Mouse (Mus musculus) adrenal gland, postnatal 14 days (tissue): ENCODE measurements around the gene Olfr1113. TPM values are rescaled to one million over a fixed set of nuclear protein-coding genes. Genes with fewer than 3 reads are reported as not detected.
"Not testable (repeated sequence)": the region's sequence is repeated elsewhere in the genome, so short reads cannot be mapped to it uniquely, and the experiment has no call there.

Source experiments
- DNase-seq: peaks from one replicate; pipeline ENCODE4 v3.0.0; 2021; ENCODE audit warnings: mixed read lengths
- long read RNA-seq, 2 experiments: library from polyadenylated mRNA; stranded (forward); transcript quantifications; one replicate each; pipeline ENCODE4 v2.0.0; 2021
- microRNA-seq, 2 experiments: library from miRNA; unstranded; fragments of <30 nt; microRNA quantifications; one replicate each; pipeline ENCODE4 v1.2.0; 2021
- total RNA-seq: library from RNA; stranded (reverse); gene quantifications from 2 replicates; pipeline ENCODE4 v1.2.3, GENCODE M21; 2021

Gene Olfr1113
- total RNA-seq: not detected in 2 replicates
- long read RNA-seq, experiment 1: 0 reads
- long read RNA-seq, experiment 2: 0 reads

- no peak for DNase-seq
Observed at GRCm38 (mm10) chr2:87208670-87209069, at the start of gene Olfr1113. Gene Olfr1113, plus strand, starts transcription at chr2:87208970.

- not testable (repeated sequence) for DNase-seq
Observed at GRCm38 (mm10) chr2:87167731-87168130, 41.0 kb upstream of the Olfr1113 start.

- no peak for DNase-seq
Observed at GRCm38 (mm10) chr2:87187498-87187897, 21.3 kb upstream of the Olfr1113 start, which contains the start of gene Olfr1112. Gene Olfr1112, plus strand, starts transcription at chr2:87187798.

- DNase-seq: no peak
Observed at GRCm38 (mm10) chr2:87247713-87248112, 38.9 kb downstream of the Olfr1113 start, which contains the start of gene Olfr1115. Gene Olfr1115, plus strand, starts transcription at chr2:87248013.

Small RNA genes lying within 50 kb of the gene (microRNA-seq; reads per million reads assigned to microRNA genes)
- 0 reads per million in 2 experiments for gene Gm27438

Other genes with a start within 250 kb of the Olfr1113 start
- not detected in 2 replicates for gene Olfr1099, start 248.3 kb upstream of the Olfr1113 start, total RNA-seq
- not detected in 2 replicates for gene Olfr1100, start 229.0 kb upstream of the Olfr1113 start, total RNA-seq
- not detected in 2 replicates for gene Olfr1101, start 217.7 kb upstream of the Olfr1113 start, total RNA-seq
- not detected in 2 replicates for gene Olfr1102, start 210.6 kb upstream of the Olfr1113 start, total RNA-seq
- gene Olfr1104, start 181.9 kb upstream of the Olfr1113 start, total RNA-seq: not detected in 2 replicates
- not detected in 2 replicates for gene Olfr1105, start 172.4 kb upstream of the Olfr1113 start, total RNA-seq
- gene Olfr1106, start 156.7 kb upstream of the Olfr1113 start, total RNA-seq: not detected in 2 replicates
- gene Olfr1107, start 133.2 kb upstream of the Olfr1113 start, total RNA-seq: not detected in 2 replicates
- gene Olfr1109, start 113.0 kb upstream of the Olfr1113 start, total RNA-seq: not detected in 2 replicates
- not detected in 2 replicates for gene Olfr259, start 94.4 kb upstream of the Olfr1113 start, total RNA-seq
- not detected in 2 replicates for gene Olfr1110, start 68.7 kb upstream of the Olfr1113 start, total RNA-seq
- gene Olfr1111, start 56.3 kb upstream of the Olfr1113 start, total RNA-seq: not detected in 2 replicates
- gene Olfr1112, start 21.2 kb upstream of the Olfr1113 start, total RNA-seq: not detected in 2 replicates
- gene Olfr1115, start 39.0 kb downstream of the Olfr1113 start, total RNA-seq: not detected in 2 replicates
- not detected in 2 replicates for gene Olfr1116, start 58.6 kb downstream of the Olfr1113 start, total RNA-seq
- gene Olfr1118, start 98.6 kb downstream of the Olfr1113 start, total RNA-seq: not detected in 2 replicates
- gene Olfr1120, start 145.8 kb downstream of the Olfr1113 start, total RNA-seq: not detected in 2 replicates
- not detected in 2 replicates for gene Olfr1121, start 160.9 kb downstream of the Olfr1113 start, total RNA-seq
- gene Olfr1122, start 176.9 kb downstream of the Olfr1113 start, total RNA-seq: not detected in 2 replicates
- not detected in 2 replicates for gene Olfr1123, start 207.7 kb downstream of the Olfr1113 start, total RNA-seq
- gene Olfr1124, start 221.3 kb downstream of the Olfr1113 start, total RNA-seq: not detected in 2 replicates
- not detected in 2 replicates for gene Olfr1126, start 245.0 kb downstream of the Olfr1113 start, total RNA-seq